Mouse (Mus musculus): Measurements from ENCODE around the gene Car9. TPM values are rescaled to one million over a fixed set of nuclear protein-coding genes. Genes with fewer than 3 reads are reported as not detected.

The Car9 gene
- polyA plus RNA-seq (2012; ENCODE audit: low replicate concordance) = 0.90 TPM in 1 of 2 replicates, not detected in the other

DNA sequence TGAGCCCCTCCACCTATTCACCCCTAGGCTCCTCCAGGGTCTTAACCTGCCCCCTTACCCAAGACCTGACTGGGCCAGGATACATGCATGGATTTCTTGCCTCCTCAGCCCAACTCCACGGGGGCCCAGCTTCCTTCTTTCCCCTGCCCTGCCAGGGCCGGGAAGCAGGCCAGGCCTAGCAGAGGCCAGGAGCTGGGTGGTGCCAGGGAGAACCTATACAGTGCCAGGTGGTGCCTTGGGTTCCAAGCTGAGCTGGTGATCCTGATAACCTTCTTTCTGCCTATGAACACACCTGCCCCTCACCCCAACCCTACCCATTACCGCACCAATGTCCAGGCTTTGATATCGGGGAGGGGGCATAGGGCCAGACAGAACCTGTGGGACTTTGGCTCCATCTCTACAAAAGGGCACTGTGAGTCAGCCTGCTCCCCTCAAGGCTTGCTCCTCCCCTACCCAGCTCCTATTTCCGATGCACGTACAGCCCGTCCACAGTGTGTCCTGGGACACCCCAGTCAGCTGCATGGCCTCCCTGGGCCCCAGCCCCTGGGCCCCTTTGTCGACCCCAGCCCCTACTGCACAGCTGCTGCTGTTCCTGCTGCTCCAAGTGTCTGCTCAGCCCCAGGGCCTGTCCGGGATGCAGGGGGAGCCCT, at the start of gene Car9:
Gene Car9 (plus strand): TSS at position 431 of the 650 bp plus-strand sequence.

GRCm38 (mm10) chr4:43483535-43484091, 23.2 kb upstream of the Car9 start, which contains the start of gene Sit1:
TSS of gene Sit1 (minus strand) at chr4:43483734.

GRCm38 (mm10) chr4:43492821-43493185, 14.0 kb upstream of the Car9 start, which contains the start of gene Ccdc107:
TSS of gene Ccdc107 (plus strand) at chr4:43492900.

GRCm38 (mm10) chr4:43499407-43500333, 7.1 kb upstream of the Car9 start, which contains the start of gene Arhgef39:
TSS of gene Arhgef39 (minus strand) at chr4:43499695.

DNA sequence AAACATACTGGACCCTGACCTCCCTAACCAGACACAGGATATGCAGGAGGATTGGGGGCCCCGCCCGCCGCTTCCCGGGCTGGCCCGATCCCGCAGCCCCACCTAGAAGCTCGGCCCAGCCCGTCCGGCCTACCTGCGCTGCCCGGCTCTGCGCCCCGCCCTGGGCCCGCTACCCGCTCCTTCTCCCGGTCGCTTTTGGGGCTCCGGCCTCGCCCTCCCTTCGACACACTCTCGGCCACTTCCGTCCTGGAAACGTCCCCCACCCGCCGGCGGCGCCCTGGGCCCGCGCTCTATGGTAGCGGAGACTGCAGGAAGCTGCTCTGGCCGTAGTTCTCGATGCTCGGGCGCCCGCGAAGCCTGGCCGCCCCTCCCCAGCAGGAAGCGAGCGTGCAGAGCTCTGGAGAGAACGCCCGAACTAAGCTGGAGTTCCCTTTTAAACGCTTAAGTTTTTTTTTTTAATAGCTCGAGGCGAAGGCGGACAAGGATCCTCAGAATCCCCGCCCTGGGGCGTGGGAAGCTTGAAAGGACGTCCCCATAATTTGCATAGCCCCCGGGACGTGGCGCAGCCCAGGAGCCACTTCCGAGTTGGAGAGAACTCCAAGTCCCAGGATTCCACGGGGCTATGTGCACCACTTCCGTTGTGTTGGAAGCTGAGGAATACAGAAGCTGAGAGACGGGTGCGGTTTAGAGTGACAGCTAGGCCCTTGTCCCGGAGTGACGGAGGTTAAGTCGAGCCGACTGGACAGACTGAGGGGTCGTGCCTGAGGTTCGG, 55.4 kb downstream of the Car9 start, which contains the start of the genes Creb3 and Tln1:
Gene Creb3 (plus strand): TSS at position 336 of the 772 bp plus-strand sequence.
Gene Tln1 (minus strand): TSS at position 695 of the 772 bp plus-strand sequence.

Other genes starting within 250 kb of the Car9 start
- not detected in 2 replicates for gene Atp8b5, start 239.8 kb upstream of the Car9 start, polyA plus RNA-seq (2012; ENCODE audit: low replicate concordance)
- 2.8 and 4.5 TPM in 2 replicates for gene Rusc2, start 125.0 kb upstream of the Car9 start, polyA plus RNA-seq (2012; ENCODE audit: low replicate concordance)
- not detected in 2 replicates for gene Fam166b, start 77.8 kb upstream of the Car9 start, polyA plus RNA-seq (2012; ENCODE audit: low replicate concordance)
- gene Tesk1, start 65.0 kb upstream of the Car9 start, polyA plus RNA-seq (2012; ENCODE audit: low replicate concordance) = 138 and 197 TPM in 2 replicates
- gene Cd72, start 52.3 kb upstream of the Car9 start, polyA plus RNA-seq (2012; ENCODE audit: low replicate concordance) = 75.3 and 370 TPM in 2 replicates
- gene Sit1, start 23.2 kb upstream of the Car9 start, polyA plus RNA-seq (2012; ENCODE audit: low replicate concordance) = 28.2 and 68.1 TPM in 2 replicates
- 85.7 and 181 TPM in 2 replicates for gene Ccdc107, start 14.1 kb upstream of the Car9 start, polyA plus RNA-seq (2012; ENCODE audit: low replicate concordance)
- gene Arhgef39, start 7.3 kb upstream of the Car9 start, polyA plus RNA-seq (2012; ENCODE audit: low replicate concordance) = 1.9 and 5.7 TPM in 2 replicates
- 1.2 and 1.9 TPM in 2 replicates for gene Tpm2, start 16.8 kb downstream of the Car9 start, polyA plus RNA-seq (2012; ENCODE audit: low replicate concordance)
- gene Creb3, start 55.4 kb downstream of the Car9 start, polyA plus RNA-seq (2012; ENCODE audit: low replicate concordance) = 4.0 and 5.4 TPM in 2 replicates
- gene Tln1, start 55.7 kb downstream of the Car9 start, polyA plus RNA-seq (2012; ENCODE audit: low replicate concordance) = 255 and 288 TPM in 2 replicates
- gene Rgp1, start 71.7 kb downstream of the Car9 start, polyA plus RNA-seq (2012; ENCODE audit: low replicate concordance) = 21.3 and 132 TPM in 2 replicates
- gene Gba2, start 71.9 kb downstream of the Car9 start, polyA plus RNA-seq (2012; ENCODE audit: low replicate concordance) = 19.2 and 22.4 TPM in 2 replicates
- 0.22 TPM in 1 of 2 replicates, not detected in the other for gene Msmp, start 77.5 kb downstream of the Car9 start, polyA plus RNA-seq (2012; ENCODE audit: low replicate concordance)
- gene Npr2, start 125.0 kb downstream of the Car9 start, polyA plus RNA-seq (2012; ENCODE audit: low replicate concordance) = 0.38 and 0.63 TPM in 2 replicates
- 0.47 TPM in 1 of 2 replicates, not detected in the other for gene Spag8, start 146.6 kb downstream of the Car9 start, polyA plus RNA-seq (2012; ENCODE audit: low replicate concordance)
- 27.8 and 37.0 TPM in 2 replicates for gene Hint2, start 149.5 kb downstream of the Car9 start, polyA plus RNA-seq (2012; ENCODE audit: low replicate concordance)
- 4.0 and 9.5 TPM in 2 replicates for gene Tmem8b, start 162.0 kb downstream of the Car9 start, polyA plus RNA-seq (2012; ENCODE audit: low replicate concordance)
- gene Fam221b, start 162.2 kb downstream of the Car9 start, polyA plus RNA-seq (2012; ENCODE audit: low replicate concordance) = 0.04 and 0.05 TPM in 2 replicates
- not detected in 2 replicates for gene Olfr70, start 193.8 kb downstream of the Car9 start, polyA plus RNA-seq (2012; ENCODE audit: low replicate concordance)
- not detected in 2 replicates for gene Olfr71, start 203.3 kb downstream of the Car9 start, polyA plus RNA-seq (2012; ENCODE audit: low replicate concordance)
- gene Hrct1, start 220.2 kb downstream of the Car9 start, polyA plus RNA-seq (2012; ENCODE audit: low replicate concordance) = not detected in 2 replicates
- gene Spaar, start 223.1 kb downstream of the Car9 start, polyA plus RNA-seq (2012; ENCODE audit: low replicate concordance) = not detected in 2 replicates

All from hematopoietic multipotent progenitor cell, adult 10-12 weeks (in vitro differentiated cells).